Mouse (Mus musculus) bone marrow, adult 2 months (tissue): Measurements from ENCODE around the gene Rad51b. TPM values are rescaled to one million over a fixed set of nuclear protein-coding genes. Genes with fewer than 3 reads are reported as not detected.

Source experiments
- H3K27ac ChIP-seq: fragments of 200-500 bp; 2 replicates; pipeline ENCODE4 v1.5.1; 2012; ENCODE audit warnings: low read depth, mild to moderate bottlenecking, control low read depth, inconsistent platforms, low read length; ENCODE audit not compliant: control insufficient read depth, poor library complexity, insufficient read depth
- H3K4me1 ChIP-seq: fragments of 200-500 bp; 2 replicates; pipeline ENCODE4 v1.6.1; 2011; ENCODE audit warnings: low read length; ENCODE audit not compliant: control insufficient read depth, insufficient read depth
- H3K4me3 ChIP-seq: fragments of 200-500 bp; replicated peaks from 2 replicates; pipeline ENCODE3; 2011; ENCODE audit warnings: mild to moderate bottlenecking, low read depth, low read length, control low read depth; ENCODE audit not compliant: control insufficient read depth
- CTCF ChIP-seq: fragments of 200-500 bp; IDR thresholded peaks from 2 replicates; pipeline ENCODE4 v1.5.1; 2011; ENCODE audit warnings: low read length, control low read depth; ENCODE audit not compliant: control insufficient read depth, insufficient read depth
- POLR2A ChIP-seq: fragments of 200-500 bp; IDR thresholded peaks from 2 replicates; pipeline ENCODE4 v1.6.1; 2011; ENCODE audit warnings: low read depth, mild to moderate bottlenecking, control low read depth, low read length, borderline replicate concordance; ENCODE audit not compliant: control insufficient read depth
- WGBS: fragments of 180-500 bp; shearing (Covaris S2); methylation state at CpG from one replicate; pipeline ENCODE4 v1.1.7; 2018; 5-methylcytosine and 5-hydroxymethylcytosine counted together
- polyA plus RNA-seq: library from polyadenylated mRNA; stranded (reverse); fragments of >200 nt; gene quantifications from 2 replicates; pipeline ENCODE4 v1.2.4, GENCODE M21; 2011; ENCODE audit warnings: low replicate concordance; ENCODE audit not compliant: missing spikeins, insufficient read depth, insufficient read length

Rad51b gene
- polyA plus RNA-seq, 1 experiment = 2.3 TPM

DNA sequence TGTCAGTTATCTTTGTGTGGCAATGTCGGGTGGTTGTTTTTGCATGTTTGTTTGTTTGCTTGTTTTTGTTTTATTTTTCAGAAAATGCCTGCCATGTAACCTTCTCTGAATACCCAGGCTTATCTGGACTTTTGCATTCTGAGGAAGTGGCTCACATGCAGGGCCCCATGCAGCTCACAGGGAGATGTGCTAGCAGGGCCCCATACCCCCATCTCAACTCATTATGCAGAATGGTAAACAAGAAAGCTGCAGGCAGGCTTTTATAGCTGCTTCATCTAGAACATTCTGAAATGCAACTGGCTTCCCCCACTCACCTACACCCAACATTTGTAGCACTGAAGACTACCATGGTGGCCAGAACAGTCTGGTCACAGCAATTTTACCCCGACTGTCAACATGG, 557.4 kb downstream of the Rad51b start:
- no peak overlapping the region for H3K27ac ChIP-seq
- TF ChIP-seq POLR2A (no peak), CTCF (no peak)
- WGBS = 73% methylated on average over 2 of the region's 2 CpGs
- no peak overlapping the region for H3K4me3 ChIP-seq
- no peaks in the 10 kb centered on the region; the same call in 1 of the 2 replicates for H3K4me1 ChIP-seq

DNA sequence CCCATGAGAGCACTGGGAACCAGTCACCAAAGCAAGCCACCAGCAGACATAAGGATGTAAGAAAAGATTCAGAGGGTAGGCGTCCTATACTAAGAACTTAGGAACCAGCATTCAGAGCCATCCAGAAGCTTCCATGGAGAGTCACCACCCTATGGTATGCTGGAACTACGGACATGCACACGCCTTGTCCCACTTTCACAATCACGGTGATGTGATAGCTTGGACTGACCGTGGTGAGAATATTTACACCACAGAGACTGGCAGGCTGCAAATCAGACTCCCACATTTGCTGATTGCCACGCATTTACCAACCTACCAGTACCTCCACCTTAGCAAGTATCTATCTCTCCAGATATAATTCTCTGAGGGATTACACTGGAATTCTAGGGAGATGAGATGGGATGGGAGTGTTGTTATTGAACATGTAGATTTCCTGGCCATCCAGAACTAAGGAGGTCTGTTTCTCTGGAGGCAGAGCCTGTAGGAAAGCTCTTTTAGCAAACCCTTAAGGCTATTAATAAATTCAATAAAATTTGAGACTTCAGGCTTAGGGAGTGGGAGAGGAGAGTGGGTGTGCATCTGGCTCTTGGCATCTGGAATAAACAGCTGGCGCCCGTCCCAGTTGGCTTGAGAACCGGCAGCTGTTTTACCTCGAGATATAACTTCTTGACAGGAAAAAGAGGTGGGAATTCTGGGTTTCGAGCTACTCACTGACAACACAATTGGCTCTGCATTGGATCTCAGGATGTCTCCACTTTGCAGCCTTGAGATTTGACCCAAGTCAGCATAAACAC, 559.2 kb downstream of the Rad51b start:
- 79% methylated on average over 11 of the region's 11 CpGs for WGBS
- H3K4me1 ChIP-seq = no peaks in the 10 kb centered on the region
- TF ChIP-seq CTCF (no peak), POLR2A (no peak)
- H3K4me3 ChIP-seq = no peak overlapping the region
- no peak overlapping the region for H3K27ac ChIP-seq

DNA sequence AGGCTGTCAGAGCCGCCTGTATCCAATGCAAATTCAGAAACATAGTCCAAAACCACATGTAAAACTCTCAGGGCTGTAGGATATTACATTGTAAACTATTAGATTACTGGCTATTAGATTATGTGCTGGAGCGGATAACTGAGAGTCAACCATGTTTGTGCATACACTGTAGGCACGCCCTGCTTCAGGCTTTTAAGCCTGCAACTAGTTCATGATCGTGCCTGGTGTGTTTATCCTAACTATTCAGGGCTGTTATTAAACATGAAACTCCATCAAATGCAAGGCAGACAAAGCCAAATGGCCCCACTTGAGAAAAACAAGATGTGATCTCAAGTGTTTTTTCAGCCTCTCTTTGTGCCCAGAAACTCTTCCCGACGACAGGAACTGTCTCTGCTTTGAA, 560.6 kb downstream of the Rad51b start:
- H3K4me1 ChIP-seq = no peaks in the 10 kb centered on the region
- WGBS = 85% methylated on average over 6 of the region's 6 CpGs
- H3K27ac ChIP-seq = no peak overlapping the region
- H3K4me3 ChIP-seq = no peak overlapping the region
- TF ChIP-seq CTCF = no peak
- TF ChIP-seq POLR2A = no peak

DNA sequence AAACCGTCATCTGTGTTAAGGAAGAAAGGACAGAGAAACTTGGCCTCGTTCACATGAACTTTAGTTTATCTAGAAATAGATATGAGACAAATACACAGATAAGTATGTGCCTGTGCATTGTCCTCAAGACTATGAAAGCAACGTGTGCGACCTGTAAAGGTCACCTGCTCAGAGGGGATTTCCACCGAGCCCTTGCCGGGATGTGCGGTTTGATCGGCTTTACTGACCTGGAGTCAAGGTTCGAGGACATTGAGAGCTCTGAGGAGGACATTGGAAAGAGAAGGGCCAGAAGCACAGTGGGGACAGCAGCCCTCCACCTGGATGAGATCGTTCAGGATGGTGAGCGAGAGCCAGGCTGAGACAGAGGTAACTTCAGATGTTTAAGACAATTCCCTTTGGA, 561.3 kb downstream of the Rad51b start:
- H3K4me1 ChIP-seq = no peaks in the 10 kb centered on the region
- TF ChIP-seq POLR2A (no peak), CTCF (no peak)
- H3K4me3 ChIP-seq = no peak overlapping the region
- H3K27ac ChIP-seq = no peak overlapping the region
- 86% methylated on average over 11 of the region's 11 CpGs for WGBS

DNA sequence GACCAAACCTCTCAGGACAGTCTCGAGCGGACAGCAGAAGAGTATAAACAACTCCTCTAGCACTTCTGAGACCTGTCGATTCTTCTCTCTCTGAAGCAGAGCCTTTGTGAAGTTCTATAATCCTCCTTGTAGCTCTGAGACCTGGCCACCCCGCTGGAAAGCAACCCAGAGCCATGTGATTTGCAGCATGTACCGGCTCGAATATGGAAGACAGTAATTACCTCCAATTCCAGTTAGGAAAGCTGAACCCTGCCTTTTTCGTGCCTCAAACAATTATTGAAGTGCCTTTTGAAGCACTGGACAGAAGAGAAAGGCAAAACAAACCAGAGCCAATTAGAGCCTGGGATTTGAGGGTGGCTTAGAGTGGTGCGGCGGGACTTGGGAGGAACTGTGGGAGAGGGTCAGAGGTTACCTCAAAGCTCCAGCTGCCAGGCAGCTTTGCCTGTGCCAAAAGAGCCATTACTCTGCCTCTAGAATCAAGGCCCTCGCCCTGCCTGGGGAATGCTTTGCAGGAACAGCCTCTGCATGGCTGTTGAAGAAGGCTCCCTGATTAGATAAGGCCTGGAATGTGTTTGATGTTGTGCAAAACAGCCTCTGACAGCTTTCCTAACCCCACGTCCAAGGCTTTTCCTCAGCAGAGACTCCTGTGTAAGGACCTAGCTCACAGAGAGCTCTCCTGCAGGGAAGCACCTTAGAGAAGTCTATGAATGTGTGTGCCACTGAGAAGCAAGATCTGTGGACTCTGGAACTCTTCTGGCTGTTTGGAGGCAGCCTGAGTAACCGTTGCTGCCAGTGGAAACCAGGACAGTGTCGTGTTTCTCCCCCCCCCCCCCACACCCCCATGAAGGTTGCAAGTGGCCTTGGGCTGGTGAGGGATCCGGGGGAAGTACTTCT, 562.5 kb downstream of the Rad51b start:
- Histone ChIP-seq H3K4me1 (no peaks in the 10 kb centered on the region; the same call in 1 of the 2 replicates), H3K4me3 (no peak overlapping the region), H3K27ac (no peak overlapping the region)
- 75% methylated on average over 14 of the region's 14 CpGs for WGBS
- TF ChIP-seq CTCF (no peak), POLR2A (no peak)

DNA sequence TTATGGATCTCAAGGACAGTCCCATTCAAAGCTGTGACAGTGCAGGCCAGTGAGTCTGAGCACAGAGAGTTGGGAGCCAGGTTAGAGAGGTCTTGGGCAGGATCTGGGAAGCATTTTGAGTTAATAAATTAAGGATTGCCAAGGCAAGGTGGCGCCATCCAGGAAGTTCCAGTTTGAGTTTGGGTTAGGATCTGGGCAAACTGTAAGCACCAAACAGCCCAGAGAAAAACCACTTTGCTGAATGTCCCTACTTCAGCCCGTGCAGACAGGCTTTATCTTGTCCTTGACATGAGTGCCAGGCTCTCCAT, 563.1 kb downstream of the Rad51b start:
- 67% methylated on average over 2 of the region's 2 CpGs for WGBS
- TF ChIP-seq POLR2A = no peak
- TF ChIP-seq CTCF = no peak

More for the DNA sequence above, 563.1 kb downstream of the Rad51b start:
- Histone ChIP-seq H3K4me1 (no peaks in the 10 kb centered on the region; the same call in 1 of the 2 replicates), H3K4me3 (no peak overlapping the region), H3K27ac (no peak overlapping the region)

Other genes with a start within 250 kb of the Rad51b start
- gene Pigh, start 207.6 kb upstream of the Rad51b start, polyA plus RNA-seq = 0.57 and 3.6 TPM in 2 replicates
- 3.0 and 14.9 TPM in 2 replicates for gene Arg2, start 166.5 kb upstream of the Rad51b start, polyA plus RNA-seq
- gene Vti1b, start 124.6 kb upstream of the Rad51b start, polyA plus RNA-seq = 35.5 and 74.5 TPM in 2 replicates
- gene Rdh11, start 105.0 kb upstream of the Rad51b start, polyA plus RNA-seq = 6.4 and 9.3 TPM in 2 replicates
- 10.4 and 28.6 TPM in 2 replicates for gene Rdh12, start 88.4 kb upstream of the Rad51b start, polyA plus RNA-seq
- gene Zfyve26, start 978 bp upstream of the Rad51b start, polyA plus RNA-seq = 15.1 and 33.5 TPM in 2 replicates